Mouse (Mus musculus) CH12.LX (cell line): ENCODE results near the gene Kitl. TPM values are rescaled to one million over a fixed set of nuclear protein-coding genes. Genes with fewer than 3 reads are reported as not detected.

Source experiments
- DNase-seq: peaks from one replicate; pipeline ENCODE4 v3.0.0-alpha.2; 2013; ENCODE audit errors: extremely low read depth
- H3K27ac ChIP-seq: 2 replicates; pipeline ENCODE4 v1.5.1; 2012; ENCODE audit warnings: low read depth, mild to moderate bottlenecking, control low read depth, moderate library complexity; ENCODE audit not compliant: insufficient read depth
- H3K27me3 ChIP-seq: replicated peaks from 2 replicates; pipeline ENCODE3; 2012; ENCODE audit warnings: inconsistent platforms
- H3K36me3 ChIP-seq, 2 experiments: replicated peaks in 1 of 2; 2 replicates each; pipeline versions ENCODE3 to v1.6.1; 2012; ENCODE audit warnings: inconsistent platforms in 1 of 2, low read length in 1 of 2, mild to moderate bottlenecking in 1 of 2, mixed read lengths in 1 of 2, moderate library complexity in 1 of 2; ENCODE audit not compliant: control insufficient read depth in 1 of 2, insufficient read depth in 1 of 2
- H3K4me1 ChIP-seq, 2 experiments: 2 replicates each; pipeline ENCODE4 v1.6.1; 2012; ENCODE audit warnings: inconsistent platforms in 1 of 2, moderate library complexity in 1 of 2; ENCODE audit not compliant: insufficient read depth in 2 of 2, control insufficient read depth in 1 of 2
- H3K4me2 ChIP-seq: 2 replicates; pipeline ENCODE4 v1.6.1; 2012; ENCODE audit warnings: low read depth, mild to moderate bottlenecking, control low read depth; ENCODE audit not compliant: poor library complexity, insufficient read depth, severe bottlenecking
- H3K4me3 ChIP-seq, 3 experiments: fragments of 150-350 bp in 1 of 3; sonication (generic) in 1 of 3; replicated peaks in 1 of 3; 2 replicates each; pipeline versions ENCODE3 to v1.5.1; 2011 to 2012; ENCODE audit warnings: low read depth in 2 of 3, low read length in 2 of 3, mild to moderate bottlenecking in 2 of 3, moderate library complexity in 2 of 3, control low read depth in 1 of 3, improper control_type of control experiment in 1 of 3, inconsistent platforms in 1 of 3, mixed read lengths in 1 of 3; ENCODE audit not compliant: poor library complexity in 1 of 3
- H3K79me2 ChIP-seq: replicated peaks from 2 replicates; pipeline ENCODE4 v1.6.1; 2012; ENCODE audit warnings: mild to moderate bottlenecking, moderate library complexity; ENCODE audit not compliant: control insufficient read depth, poor library complexity, insufficient read depth, severe bottlenecking; ENCODE audit errors: extremely low read depth
- H3K9ac ChIP-seq: 2 replicates; pipeline ENCODE4 v1.6.1; 2012; ENCODE audit warnings: low read depth, mild to moderate bottlenecking, control low read depth, moderate library complexity; ENCODE audit not compliant: insufficient read depth
- H3K9me3 ChIP-seq: replicated peaks from 2 replicates; pipeline ENCODE3; 2012; ENCODE audit warnings: low read length, inconsistent platforms, mixed read lengths
- CHD1 ChIP-seq: IDR thresholded peaks from 2 replicates; pipeline ENCODE4 v1.6.1; 2012; ENCODE audit warnings: low read depth, low read length, improper control_type of control experiment, inconsistent platforms
- EP300 ChIP-seq: IDR thresholded peaks from 2 replicates; pipeline ENCODE4 v1.6.1; 2011; ENCODE audit warnings: low read length, improper control_type of control experiment
- ETS1 ChIP-seq: conservative IDR thresholded peaks from 2 replicates; pipeline ENCODE4 v1.6.1; 2012; ENCODE audit warnings: low read depth, mild to moderate bottlenecking, inconsistent platforms, low read length, improper control_type of control experiment, moderate library complexity
- GABPA ChIP-seq: IDR thresholded peaks from 2 replicates; pipeline ENCODE4 v1.6.1; 2012; ENCODE audit warnings: low read depth, low read length, improper control_type of control experiment, inconsistent platforms; ENCODE audit not compliant: insufficient replicate concordance
- HCFC1 ChIP-seq: IDR thresholded peaks from 2 replicates; pipeline ENCODE4 v1.6.1; 2012; ENCODE audit warnings: low read depth, mild to moderate bottlenecking, inconsistent platforms, low read length, improper control_type of control experiment
- JUN ChIP-seq: IDR thresholded peaks from 2 replicates; pipeline ENCODE4 v1.6.1; 2011; ENCODE audit warnings: low read depth, mild to moderate bottlenecking, low read length, improper control_type of control experiment, moderate library complexity; ENCODE audit not compliant: insufficient read depth
- JUND ChIP-seq: conservative IDR thresholded peaks from 2 replicates; pipeline ENCODE4 v1.6.1; 2011; ENCODE audit warnings: low read depth, low read length, improper control_type of control experiment
- KAT2A ChIP-seq: IDR thresholded peaks from 2 replicates; pipeline ENCODE4 v1.6.1; 2012; ENCODE audit warnings: low read length, improper control_type of control experiment, inconsistent platforms; ENCODE audit not compliant: insufficient replicate concordance
- MAFK ChIP-seq: IDR thresholded peaks from 2 replicates; pipeline ENCODE4 v1.6.1; 2011; ENCODE audit warnings: low read length, improper control_type of control experiment; ENCODE audit not compliant: insufficient replicate concordance
- MEF2A ChIP-seq: IDR thresholded peaks from 2 replicates; pipeline ENCODE4 v1.6.1; 2014; ENCODE audit warnings: low read depth, mild to moderate bottlenecking, inconsistent platforms, low read length, improper control_type of control experiment, borderline replicate concordance
- MXI1 ChIP-seq: IDR thresholded peaks from 2 replicates; pipeline ENCODE4 v1.6.1; 2011; ENCODE audit warnings: mild to moderate bottlenecking, low read depth, low read length, improper control_type of control experiment
- MYC ChIP-seq: IDR thresholded peaks from 2 replicates; pipeline ENCODE4 v1.6.1; 2011; ENCODE audit warnings: low read depth, mild to moderate bottlenecking, improper control_type of control experiment, low read length
- NELFE ChIP-seq: IDR thresholded peaks from 2 replicates; pipeline ENCODE4 v1.6.1; 2011; ENCODE audit warnings: low read depth, low read length, improper control_type of control experiment
- POLR2A ChIP-seq: IDR thresholded peaks from 2 replicates; pipeline ENCODE4 v1.6.1; 2011; ENCODE audit warnings: low read depth, mild to moderate bottlenecking, improper control_type of control experiment, low read length
- POLR2AphosphoS2 ChIP-seq: IDR thresholded peaks from 2 replicates; pipeline ENCODE4 v1.6.1; 2011; ENCODE audit warnings: low read depth, low read length, improper control_type of control experiment
- RAD21 ChIP-seq: IDR thresholded peaks from 2 replicates; pipeline ENCODE4 v1.6.1; 2011; ENCODE audit warnings: low read depth, mild to moderate bottlenecking, low read length, improper control_type of control experiment, moderate library complexity
- RCOR1 ChIP-seq: conservative IDR thresholded peaks from 2 replicates; pipeline ENCODE4 v1.6.1; 2012; ENCODE audit warnings: low read depth, mild to moderate bottlenecking, inconsistent platforms, low read length, improper control_type of control experiment
- TCF12 ChIP-seq: IDR thresholded peaks from 2 replicates; pipeline ENCODE4 v1.6.1; 2014; ENCODE audit warnings: low read depth, mild to moderate bottlenecking, inconsistent platforms, low read length, improper control_type of control experiment
- ZKSCAN1 ChIP-seq: IDR thresholded peaks from 2 replicates; pipeline ENCODE4 v1.6.1; 2012; ENCODE audit warnings: low read depth, inconsistent platforms, low read length, improper control_type of control experiment, borderline replicate concordance
- ZMIZ1 ChIP-seq: IDR thresholded peaks from 2 replicates; pipeline ENCODE4 v1.6.1; 2012; ENCODE audit warnings: low read depth, mild to moderate bottlenecking, inconsistent platforms, low read length, improper control_type of control experiment
- ZNF384 ChIP-seq: IDR thresholded peaks from 2 replicates; pipeline ENCODE4 v1.6.1; 2012; ENCODE audit warnings: low read depth, low read length, improper control_type of control experiment, inconsistent platforms
- dilution Hi-C: fragments of 300-500 bp; cut with MboI; formaldehyde crosslinking; loops from 2 replicates; pipeline ENCODE4 v1.14.3; 2020; ENCODE audit warnings: low sequenced_read_pairs; ENCODE audit not compliant: extremely low pct_unique_long_range_greater_than_20kb, extremely low pct_ligation_motif_present
- in situ Hi-C: fragments of 300-500 bp; cut with MboI; formaldehyde crosslinking; loops from 3 replicates; pipeline ENCODE4 v1.14.3; 2019; ENCODE audit warnings: low sequenced_read_pairs, low pct_ligation_motif_present, low pct_unique_long_range_greater_than_20kb, mixed read lengths
- polyA plus RNA-seq: library from polyadenylated mRNA; unstranded; fragments of >175 nt; gene quantifications from 2 replicates; pipeline ENCODE4 v1.2.1, GENCODE M21; 2012; ENCODE audit warnings: low read depth; ENCODE audit not compliant: insufficient read length
- total RNA-seq, 2 experiments: library from RNA; depleted of rRNA; stranded (reverse); fragments of 300-350 nt in 1 of 2; fragments of >200 nt in 1 of 2; gene quantifications; 2 replicates each; pipeline ENCODE4 v1.2.3; 2012 to 2014

Gene Kitl
- total and polyA plus RNA-seq, 3 experiments = not detected

DNA sequence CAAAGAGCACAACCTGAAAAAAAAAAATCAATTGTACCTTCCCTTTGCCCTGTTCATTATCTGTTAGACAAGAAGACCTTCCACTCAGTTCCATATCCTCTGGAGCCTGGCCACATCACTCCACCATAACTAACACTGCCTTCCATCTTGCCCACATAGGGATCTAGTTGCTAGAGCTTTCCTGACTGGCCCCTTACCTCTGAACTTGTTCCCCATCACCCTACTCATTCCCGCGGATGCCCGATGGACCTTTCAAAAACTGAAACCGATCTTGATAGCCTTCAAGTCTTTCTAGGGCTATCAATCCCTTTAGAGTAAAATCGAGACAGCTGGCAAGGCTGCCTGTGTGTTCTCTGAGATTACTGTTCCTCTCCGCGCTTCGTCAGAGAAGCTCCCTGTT is 23.6 kb downstream of the Kitl start:
- in situ Hi-C loops (no loop called here), dilution Hi-C loops (no loop called here)

DNA sequence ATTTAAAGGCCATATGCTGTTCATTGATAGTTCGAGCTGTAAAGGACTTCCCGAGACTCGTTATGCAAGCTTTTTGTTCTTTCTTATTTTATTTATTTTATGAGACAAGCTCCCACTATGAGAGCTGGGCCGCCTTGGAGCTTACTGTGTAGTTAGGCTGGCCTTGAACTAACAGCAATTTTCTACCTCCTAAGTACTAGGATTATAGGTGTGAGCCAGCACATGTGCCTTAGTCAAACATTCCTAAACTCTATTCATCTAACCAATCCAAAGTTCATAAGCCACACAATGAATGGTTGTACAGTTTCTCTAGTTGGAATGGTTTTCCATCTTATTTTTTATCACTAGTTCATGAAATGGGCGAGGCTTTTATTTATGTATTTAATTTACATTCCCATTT is 28.3 kb downstream of the Kitl start:
- dilution Hi-C loops = no loop called here
- in situ Hi-C loops = no loop called here
- no peaks in the 10 kb centered on the region for H3K79me2 ChIP-seq
- DNase-seq = no peak
- TF ChIP-seq HCFC1 = no peak
- no peak for TF ChIP-seq EP300
- TF ChIP-seq, all 38 proteins: peak for 0
- no peak overlapping the region for H3K27ac ChIP-seq
- peaks cover 47% of the 10 kb centered on the region for H3K9me3 ChIP-seq
- no peak overlapping the region for H3K4me2 ChIP-seq
- H3K4me3 ChIP-seq = no peak overlapping the region
- no peaks in the 10 kb centered on the region for H3K36me3 ChIP-seq
- H3K27me3 ChIP-seq = no peaks in the 10 kb centered on the region
- H3K9ac ChIP-seq = no peak overlapping the region
- H3K4me1 ChIP-seq = no peaks in the 10 kb centered on the region

More for the DNA sequence above, 23.6 kb downstream of the Kitl start:
- Histone ChIP-seq H3K79me2 (no peaks in the 10 kb centered on the region), H3K27ac (no peak overlapping the region), H3K4me1 (no peaks in the 10 kb centered on the region), H3K4me2 (no peak overlapping the region), H3K36me3 (no peaks in the 10 kb centered on the region), H3K4me3 (no peak overlapping the region), H3K9me3 (peaks cover 55% of the 10 kb centered on the region), H3K9ac (no peak overlapping the region), H3K27me3 (no peaks in the 10 kb centered on the region)
- no peak for TF ChIP-seq POLR2AphosphoS2
- no peak for TF ChIP-seq NELFE
- TF ChIP-seq MYC = no peak
- no peak for DNase-seq

DNA sequence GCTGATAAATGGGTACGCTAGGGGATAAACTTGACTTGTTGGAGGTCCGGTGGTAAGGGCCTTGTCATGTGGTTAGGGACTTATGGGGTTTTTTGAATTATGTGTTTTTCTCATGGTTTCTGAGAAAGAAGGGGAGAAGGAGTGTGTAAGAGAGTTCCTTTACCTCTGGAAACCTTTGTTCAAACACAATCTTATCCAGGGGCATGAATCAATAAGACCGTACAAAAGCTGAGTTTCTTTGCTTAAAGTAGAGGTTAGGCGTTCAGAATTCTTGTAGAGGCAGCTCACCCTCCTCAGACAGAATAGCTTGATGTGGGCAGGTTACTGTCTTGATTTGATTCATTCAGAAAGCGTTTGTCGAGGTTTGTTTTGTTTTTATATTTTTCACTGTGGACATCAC is 28.7 kb downstream of the Kitl start:
- Histone ChIP-seq H3K4me2 (no peak overlapping the region), H3K27me3 (no peaks in the 10 kb centered on the region), H3K36me3 (no peaks in the 10 kb centered on the region), H3K4me1 (no peaks in the 10 kb centered on the region), H3K4me3 (no peak overlapping the region), H3K9ac (no peak overlapping the region), H3K27ac (no peak overlapping the region), H3K9me3 (peaks cover 47% of the 10 kb centered on the region), H3K79me2 (no peaks in the 10 kb centered on the region)
- DNase-seq = no peak
- dilution Hi-C loops (no loop called here), in situ Hi-C loops (no loop called here)
- TF ChIP-seq POLR2A (no peak), ZNF384 (no peak), GABPA (no peak), CHD1 (no peak), RAD21 (no peak), HCFC1 (no peak), MEF2A (no peak), MAFK (no peak), JUND (no peak), POLR2AphosphoS2 (no peak), RCOR1 (no peak), JUN (no peak), ZKSCAN1 (no peak), MXI1 (no peak), KAT2A (no peak), TCF12 (no peak), ZMIZ1 (no peak), ETS1 (no peak)
